Mouse (Mus musculus): ENCODE measurements around the gene Rassf3.

Gene Rassf3

DNA sequence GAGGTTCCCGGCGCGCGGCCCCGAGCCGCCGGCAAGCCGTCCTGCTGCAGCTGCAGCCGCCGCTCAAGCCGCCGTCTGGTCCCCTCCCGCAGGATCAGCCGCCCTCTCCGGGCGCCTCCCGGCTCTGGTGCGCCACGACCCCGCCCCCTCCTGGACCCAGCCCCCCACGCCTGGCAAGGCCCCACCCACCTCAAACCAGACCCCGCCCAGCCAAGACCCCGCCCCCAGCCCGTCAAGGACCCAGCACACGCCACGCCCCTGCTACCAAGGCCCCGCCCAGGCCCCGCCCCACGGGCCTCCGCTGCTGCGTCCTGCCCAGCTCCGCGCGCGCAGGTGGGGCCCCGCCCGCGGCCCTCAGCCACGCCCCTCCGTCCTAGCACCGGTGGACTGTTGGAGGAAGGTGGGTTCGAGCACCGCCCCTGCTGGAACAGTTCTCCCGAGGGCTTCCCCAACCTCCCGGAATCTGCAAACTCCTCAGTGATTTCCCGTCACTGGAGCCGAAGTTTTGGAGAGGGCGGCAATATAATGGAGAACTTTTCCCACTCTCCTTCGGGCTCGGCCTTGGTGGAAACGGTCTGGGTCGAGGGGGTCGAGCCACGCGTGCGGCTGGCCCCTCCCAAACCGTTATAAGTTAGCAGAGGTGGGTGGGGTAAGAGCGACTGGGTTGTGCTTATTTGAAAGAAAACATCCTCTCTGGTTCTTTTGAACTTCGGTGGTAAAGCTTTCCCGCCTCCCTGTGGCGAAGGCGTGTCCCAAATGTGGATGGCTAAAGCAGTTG is at the start of gene Rassf3:
Gene Rassf3, minus strand, starts transcription at position 158 of the 778 bp plus-strand sequence.
- peak; percentile 95 for DNase-seq (ENCODE audit: low spot score)

DNA sequence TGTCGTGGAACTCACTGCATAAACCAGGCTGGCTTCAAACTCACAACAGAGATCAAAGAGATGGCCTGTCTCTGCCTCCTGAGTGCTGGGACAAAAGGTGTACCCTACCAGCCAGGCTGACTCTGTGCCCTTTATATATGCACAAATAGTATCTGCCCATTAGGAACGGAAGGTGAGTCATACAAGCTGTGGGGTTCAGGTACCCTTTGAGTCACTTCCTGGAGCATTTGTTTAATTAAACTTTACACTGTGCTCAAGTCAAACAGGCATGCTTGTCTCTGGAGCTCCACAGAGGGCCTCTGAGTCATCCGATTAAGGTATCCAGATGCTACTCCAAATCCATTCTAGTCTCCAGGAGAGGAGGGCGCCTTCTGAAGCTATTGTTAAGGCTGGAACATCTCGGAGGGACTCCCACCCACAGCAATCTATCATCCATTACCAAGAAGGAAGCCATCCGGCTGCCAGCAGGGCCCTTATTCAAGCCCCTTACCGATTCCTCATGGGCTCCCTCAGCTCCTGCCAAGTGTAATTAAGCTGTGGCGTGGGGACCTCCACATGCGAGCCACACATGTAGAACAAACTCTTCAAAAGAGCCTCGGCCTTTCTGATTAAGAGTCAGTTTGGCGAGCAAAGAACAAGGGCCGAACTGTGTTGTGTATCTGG is 44.9 kb upstream of the Rassf3 start:
- DNase-seq (ENCODE audit: low spot score): no peak

DNA sequence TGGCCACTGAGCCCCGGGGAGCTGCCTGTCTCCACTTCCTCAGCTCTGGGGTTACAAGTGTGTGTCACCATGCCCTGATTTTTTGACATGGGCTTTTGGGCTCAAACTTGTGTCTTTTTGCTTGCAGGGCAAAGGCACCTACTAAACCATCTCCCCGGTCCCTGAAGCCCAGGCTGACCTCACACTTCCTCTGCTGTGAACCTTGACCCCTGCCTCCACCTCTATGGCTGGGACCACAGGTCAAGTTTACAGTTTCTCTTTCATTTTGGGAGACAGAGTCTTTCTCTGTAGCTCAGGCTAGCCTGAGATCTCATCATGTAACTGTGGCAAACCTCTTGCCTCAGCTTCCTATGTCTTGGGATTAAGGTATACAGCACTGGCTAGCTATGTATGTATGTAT is 43.6 kb upstream of the Rassf3 start:
- DNase-seq (ENCODE audit: low spot score): no peak

DNA sequence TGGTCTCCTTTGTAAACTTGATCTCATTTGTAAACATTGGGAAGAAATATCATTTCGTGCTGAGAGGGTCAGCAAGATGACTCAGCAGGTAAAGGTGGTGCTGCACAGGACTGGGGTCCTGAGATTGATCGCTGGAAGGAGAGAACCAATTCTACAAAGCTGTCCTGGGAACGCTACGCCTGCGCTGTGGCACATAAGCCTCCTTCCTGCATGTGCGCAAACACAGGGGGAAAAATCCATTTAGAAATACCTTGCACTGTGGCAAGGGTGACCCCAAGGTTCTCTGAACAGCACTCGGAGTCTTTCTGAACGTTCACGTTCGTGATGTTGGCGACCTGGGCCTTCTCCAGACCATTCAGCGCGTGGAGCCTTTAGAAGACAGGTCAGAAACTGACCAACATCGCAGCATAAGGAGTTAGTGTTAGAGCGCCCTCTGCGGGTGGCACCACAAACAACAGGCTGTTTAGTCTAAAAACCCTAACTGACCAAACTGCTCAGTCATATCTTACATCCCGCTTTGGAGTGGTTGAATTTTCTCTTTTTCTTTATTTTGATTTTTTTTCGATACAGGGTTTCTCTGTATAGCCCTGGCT is 40.0 kb upstream of the Rassf3 start:
- peak; percentile 74 for DNase-seq (ENCODE audit: low spot score)

DNA sequence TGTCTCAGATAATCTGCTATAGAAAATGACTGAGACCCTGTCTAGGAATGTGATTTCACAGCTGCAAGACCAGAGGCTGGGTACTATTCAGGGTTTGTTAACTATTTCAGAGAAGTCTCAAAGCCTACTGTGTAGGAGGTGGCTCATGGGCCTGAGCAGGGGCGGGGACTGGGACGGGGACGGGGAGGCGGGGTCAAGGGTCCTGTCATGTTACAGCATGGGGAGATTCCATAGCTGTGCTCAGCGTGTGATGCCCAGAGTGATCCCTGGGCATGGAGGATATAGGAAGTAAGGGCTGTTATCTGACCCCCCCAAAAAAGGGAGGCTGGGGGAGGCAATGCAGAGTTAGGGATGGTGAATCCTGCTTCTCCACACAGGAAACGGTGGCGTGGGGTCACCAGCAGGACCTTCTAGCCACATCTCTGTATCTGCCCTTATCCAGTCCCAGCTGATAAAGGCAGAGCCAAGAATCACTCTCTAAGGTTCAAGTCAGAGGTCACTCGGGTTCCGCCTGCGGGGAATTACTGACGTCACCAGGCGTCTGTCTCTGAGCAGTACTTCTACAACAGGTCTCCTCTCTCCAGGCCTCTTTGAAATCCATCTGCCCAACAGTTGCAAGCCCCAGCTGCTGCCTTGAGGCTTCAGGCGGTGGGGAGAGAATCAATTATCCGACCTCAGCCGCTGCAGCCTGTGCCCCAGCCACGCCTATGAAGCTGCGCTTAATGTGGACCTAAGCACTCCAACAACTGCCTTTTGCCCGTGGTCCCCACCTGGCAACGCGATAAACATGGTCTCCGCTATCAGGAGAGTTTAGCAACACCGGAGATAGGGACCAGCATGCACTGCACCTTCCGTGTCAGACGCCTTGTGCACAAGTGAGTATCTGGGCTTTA is 33.9 kb upstream of the Rassf3 start:
- no peak for DNase-seq (ENCODE audit: low spot score)

DNA sequence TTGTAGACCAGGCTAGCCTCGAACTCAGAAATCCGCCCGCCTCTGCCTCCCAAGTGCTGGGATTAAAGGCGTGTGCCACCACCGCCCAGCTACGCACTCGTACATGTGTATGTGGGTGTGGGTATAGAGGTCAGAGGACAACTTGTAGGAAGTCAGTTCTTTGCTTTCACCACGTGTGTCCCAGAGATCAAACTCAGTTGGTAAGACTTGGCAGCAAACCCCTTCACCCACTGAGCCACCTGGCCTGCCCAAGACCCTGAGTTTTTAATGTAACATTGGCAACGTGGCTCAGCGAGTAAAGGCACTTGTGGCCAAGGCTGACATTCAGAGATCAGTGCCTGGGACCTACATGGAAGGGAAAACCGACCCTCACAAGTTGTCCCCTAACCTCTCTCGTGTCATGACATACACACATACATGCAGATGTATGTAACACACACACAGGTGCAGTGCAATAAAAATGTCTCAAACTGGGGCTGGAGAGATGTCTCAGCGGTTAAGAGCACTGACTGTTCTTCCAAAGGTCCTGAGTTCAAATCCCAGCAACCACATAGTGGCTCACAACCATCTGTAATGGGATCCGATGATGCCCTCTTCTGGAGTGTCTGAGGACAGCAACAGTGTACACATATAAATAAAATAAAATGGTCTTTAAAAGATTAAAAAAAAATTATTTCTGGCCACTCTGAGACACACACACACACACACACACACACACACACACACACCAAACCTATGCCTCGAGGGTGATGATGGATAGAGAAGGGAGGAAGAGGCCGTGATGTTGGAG is 31.8 kb upstream of the Rassf3 start:
- DNase-seq (ENCODE audit: low spot score): no peak

DNA sequence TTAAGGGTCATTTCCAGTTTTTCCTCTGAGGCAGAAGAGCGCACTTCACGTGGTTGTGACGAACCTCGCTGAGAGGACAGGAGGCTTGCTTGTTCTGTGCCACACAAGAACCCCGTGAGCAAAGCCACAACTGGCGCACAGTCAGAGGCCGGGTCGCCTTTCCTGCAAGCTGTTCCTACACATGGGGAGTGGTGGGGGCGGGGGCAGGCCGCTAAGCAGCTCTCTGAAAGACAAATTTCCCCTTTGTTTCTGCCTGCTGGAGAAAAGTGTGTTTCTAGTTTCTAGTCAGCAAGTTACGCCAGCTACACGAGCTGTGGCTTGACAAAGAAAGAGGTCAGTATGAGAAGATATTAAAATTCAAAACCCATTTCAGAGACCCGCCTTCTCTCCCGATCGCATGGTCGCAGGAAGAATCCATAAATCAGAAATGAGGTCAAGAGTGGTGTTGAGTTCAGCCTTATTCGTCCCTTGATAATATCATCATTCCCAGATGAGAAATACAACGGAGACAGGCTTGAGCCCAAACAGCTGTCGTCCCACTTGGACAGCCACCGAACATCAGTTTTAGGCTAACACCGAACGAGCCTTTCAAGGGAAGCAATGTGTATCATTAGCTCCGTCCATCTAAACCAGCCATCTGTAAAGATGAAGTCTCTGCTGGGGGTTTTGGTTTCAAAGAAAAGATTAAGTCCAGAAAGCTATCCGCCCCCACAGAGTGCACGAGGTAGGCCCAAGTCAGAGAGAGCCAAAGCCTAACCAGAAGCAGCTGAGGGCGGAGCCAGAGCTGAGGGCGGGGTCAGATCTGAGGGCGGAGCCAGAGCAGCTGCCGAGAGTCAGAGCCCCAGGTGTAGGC is 30.8 kb upstream of the Rassf3 start:
- peak; percentile 74 for DNase-seq (ENCODE audit: low spot score)

DNA sequence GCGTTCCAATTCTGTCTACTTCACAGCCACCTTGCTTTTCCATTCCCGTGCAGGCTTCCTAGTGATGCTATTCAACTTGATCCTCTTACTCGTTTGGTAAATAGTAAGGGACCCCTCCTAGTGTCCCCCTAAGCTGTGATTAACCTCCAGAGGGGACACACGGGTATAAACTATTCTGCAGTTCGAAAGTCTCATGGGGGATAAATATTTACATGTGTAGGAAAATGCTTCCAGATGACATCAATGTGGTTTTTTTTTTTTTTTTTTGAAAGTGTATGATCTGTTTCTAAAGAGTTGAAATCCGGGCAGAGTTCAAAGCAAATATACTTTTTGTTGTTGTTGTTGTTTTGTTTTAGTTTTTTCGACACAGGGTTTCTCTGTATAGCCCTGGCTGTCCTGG is 29.8 kb upstream of the Rassf3 start:
- DNase-seq (ENCODE audit: low spot score): no peak

DNA sequence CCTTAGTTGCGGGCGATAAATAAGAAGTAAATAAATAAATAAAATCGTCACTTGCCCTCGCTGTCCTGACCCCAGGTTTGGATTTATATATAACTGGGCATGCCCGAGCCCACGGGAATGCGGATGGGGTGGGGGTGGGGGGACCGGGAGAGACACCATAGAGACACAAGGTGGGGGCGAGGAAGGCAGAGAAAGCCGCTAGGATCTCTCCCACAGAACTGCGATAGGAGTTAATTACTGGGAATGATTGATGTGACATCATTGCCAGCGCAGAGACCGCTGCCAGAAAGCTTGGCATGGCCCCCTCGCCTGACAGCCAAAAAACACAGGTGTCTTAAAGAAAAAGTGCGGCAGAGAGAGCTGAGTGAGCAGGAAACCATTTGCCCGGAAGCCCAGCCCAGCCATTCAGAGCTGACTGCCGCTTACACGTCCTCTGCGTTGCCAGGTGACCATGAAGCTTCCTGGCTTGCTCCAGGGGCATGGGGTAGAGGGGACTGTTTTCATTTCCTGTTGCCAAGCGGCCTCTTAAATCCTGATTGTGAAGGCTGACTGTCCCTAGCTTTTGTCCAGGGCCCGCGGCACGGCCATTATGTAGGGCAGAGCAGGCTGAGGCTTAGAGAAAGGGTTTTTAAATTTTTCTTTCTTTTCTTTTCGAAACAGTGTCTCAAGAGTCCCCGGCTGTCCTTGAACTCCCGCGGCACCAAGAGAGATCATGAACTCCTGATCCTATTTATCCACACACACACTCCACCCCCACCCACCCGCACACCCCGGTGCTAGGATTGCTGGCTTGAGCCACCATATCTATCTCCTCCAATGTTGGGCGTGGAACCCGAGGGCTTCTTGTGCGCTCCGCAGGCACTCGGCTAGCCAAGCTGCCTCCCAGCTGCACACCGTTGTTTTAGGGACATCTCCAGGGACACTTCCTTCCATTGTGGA is 29.1 kb upstream of the Rassf3 start:
- peak; percentile 78 for DNase-seq (ENCODE audit: low spot score)

DNA sequence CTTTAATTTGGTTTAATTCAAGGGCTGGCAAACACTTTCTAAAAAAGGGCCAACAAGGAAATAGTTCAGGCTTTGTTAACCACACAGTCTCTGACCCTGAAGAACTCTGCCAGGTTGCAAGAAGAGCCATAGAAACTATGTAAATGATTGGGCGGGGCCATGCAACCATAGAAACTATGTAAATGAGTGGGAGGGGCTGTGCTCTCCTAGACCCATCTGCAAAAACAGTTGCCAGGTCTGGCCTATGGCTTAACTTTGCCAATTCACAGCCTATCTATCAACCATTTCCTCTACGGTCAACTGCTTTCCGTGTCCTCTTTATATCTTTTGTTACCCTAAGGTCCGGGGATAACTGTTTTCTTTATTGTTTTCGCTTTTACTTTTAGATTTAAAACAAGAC is 25.0 kb upstream of the Rassf3 start:
- DNase-seq (ENCODE audit: low spot score): no peak

DNA sequence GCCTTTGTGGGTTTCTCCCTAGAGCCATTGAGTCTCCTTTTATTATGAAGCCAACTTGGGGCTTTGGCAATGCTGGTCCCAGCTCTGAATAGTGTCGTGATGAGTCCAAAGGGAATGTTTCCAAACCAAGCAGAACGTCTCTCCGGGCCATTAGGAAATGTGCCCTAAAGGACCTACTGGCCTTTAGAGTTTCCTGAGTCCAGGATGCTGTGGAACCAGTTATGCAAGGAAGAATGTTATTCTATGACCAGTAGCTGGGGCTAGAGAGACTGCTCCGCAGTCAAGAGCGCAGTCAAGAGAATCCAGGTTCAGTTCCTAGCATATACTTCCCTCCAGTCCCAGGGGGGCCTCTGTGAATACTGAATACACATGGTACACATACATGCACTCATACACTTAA is 23.9 kb upstream of the Rassf3 start:
- DNase-seq (ENCODE audit: low spot score): no peak

DNA sequence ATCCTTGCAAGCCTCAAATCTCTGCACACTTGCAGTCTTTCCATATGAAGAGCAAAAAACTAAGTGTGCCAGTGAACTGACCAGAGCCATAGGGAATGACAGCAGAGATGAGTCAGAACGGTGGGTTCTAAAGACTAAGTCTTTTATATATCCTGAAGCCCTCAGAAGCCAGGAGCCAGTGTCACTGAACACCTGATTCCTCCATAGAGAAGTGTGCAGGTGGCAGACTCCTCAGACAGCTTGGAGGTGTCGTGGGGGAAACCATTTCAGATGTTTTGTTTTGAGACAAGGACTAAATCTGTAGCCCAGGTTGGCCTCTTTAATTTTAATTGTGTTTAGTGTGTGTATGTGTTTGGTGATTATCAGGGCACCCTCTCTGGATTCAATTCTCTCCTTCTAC is 22.9 kb upstream of the Rassf3 start:
- DNase-seq (ENCODE audit: low spot score): no peak

DNA sequence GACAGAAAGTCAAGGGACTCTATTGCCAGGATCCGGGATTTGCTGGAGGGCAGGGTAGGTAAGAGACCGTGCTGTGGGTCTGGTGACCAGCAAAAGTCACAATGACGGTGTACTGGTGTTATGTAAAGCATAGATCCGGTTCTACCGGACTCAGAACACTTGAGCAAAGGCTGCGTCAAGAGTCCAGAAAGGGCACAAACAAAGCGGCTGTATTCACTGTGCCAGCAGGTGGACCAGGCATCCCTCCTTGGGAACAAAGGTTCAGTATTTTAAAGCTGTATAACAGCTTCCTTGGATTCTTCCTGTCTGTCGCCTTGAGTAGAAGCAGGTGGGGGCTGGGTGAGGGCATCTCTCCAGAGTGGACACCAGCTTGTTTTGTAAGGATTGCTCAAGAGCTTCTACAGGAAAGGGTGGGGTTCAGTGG is 22.3 kb upstream of the Rassf3 start:
- DNase-seq (ENCODE audit: low spot score): no peak

DNA sequence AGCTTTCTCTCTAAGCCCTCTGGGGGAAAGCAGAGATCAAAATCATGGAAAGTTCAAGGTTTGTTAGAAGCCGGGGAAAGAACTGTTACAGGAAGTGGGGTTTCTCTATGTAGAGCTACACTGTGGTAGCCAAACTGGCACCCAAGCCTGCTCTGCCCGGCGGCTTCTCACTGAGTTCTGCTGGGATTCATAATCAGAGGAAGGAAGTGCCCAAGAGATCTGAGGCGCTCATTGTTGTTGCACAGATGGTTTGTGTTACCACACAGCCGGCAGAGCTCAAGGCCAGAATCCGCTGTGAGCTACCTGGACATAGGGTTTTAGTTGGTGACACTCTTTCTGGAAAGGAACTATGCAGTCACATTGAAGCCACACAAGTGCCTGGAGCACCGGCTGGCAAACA is 21.8 kb upstream of the Rassf3 start:
- no peak for DNase-seq (ENCODE audit: low spot score)

DNA sequence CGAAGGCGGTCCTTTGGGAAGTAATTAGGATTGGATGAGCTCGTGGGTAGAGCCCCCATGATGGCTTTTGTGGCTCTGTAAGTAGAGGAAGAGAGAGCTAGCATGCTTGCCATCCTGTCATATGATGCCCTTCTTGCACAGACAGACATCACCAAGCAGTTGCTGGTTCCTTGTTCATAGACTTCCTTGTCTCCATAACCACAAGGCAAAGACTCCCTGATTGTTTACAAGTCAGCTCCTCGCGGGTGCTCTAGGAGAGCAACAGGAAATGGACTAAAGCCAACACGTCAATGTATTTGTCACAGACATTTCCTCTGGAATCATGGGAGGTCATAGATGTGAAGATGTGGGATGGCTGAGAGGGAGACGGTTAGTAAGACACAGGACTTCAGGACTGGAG is 20.5 kb upstream of the Rassf3 start:
- no peak for DNase-seq (ENCODE audit: low spot score)

DNA sequence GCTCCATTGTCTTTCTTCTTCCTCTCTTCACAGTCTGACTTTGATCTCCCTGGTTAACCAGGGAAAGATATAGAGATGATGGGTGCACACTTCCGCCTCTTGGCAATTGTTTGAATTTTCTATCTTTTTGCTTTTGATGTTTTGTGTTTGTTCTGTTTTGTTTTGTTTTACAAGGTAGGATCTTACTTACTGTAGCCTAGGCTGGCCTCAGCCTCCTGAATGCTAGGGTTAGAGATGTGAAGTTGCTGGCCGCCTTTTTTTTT is 17.9 kb upstream of the Rassf3 start:
- no peak for DNase-seq (ENCODE audit: low spot score)

DNA sequence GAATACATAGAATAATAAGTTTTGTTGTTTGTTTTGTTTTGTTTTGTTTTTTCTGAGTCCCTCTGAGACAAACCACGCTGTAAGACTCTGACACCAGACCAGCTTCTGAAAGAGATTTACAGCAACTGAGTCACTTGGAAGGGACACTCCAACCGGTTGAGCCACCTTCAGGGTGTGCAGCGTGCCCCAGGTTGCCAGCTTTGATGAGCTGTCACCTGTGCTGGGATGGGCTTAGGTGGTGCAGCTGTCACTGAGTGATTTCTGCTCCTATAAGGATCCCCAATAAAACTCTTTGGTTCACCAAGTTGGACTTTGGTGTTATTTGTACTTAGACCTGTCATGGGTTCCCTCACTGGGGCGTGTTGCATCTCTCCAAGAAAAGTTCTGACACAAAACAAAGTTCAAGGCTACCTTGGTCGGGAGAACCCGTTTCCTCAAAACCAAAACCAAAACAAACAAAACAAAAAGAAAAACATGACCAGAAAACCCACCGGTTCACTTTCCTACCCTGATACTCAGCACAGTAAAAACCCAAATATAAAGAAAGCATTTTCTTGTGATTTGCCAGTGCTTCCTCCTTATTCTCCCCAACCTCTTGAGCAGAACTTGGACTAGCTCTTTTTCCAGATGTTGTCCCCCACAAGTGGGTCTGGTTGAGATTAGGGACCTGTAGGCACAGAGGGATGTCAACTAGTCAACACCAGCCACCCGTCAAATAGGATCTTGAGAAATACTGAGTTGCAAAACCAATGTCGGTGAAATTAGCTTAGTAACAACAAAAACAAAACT is 17.4 kb upstream of the Rassf3 start:
- no peak for DNase-seq (ENCODE audit: low spot score)

DNA sequence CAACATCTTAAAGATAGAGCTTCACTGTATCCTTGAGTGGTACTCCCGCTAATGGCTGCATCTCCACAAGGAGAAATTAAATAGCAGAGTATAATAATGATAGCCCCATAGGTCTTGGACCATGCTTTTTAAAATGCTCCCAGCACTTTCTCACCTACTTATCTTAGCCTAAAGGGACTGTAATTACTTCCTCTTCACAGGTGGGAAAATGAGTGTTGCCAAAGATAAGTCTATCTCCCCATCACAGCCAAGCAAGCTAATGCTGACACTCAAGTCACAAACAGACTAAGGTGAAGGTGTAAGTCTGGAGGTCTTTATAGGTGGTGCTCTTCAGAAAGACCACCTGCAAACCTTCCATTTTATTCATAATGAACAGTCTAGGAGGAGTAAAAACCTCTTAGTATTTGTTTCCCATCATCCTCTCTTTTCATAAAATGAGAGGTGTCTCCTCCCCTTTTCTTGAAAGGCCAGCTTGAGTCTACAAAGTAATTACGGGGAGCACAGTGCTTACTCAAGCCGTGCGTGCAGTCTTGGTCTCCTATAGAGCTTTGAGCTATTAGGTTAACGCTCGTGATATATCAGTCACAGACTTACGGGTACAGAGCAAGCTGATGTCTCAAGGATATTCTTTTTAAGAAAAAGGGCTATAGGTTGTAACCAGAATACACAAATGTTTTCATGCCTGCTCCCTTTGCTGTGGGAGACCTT is 16.6 kb upstream of the Rassf3 start:
- no peak for DNase-seq (ENCODE audit: low spot score)
